Mouse (Mus musculus) liver, embryonic 12.5 days (tissue): ENCODE results near the gene Calcoco1. TPM values are rescaled to one million over a fixed set of nuclear protein-coding genes. Genes with fewer than 3 reads are reported as not detected.
"Not testable (repeated sequence)": the region's sequence is repeated elsewhere in the genome, so short reads cannot be mapped to it uniquely, and the experiment has no call there.

ENCODE experiments used
- ATAC-seq: fragments of 200-750 bp; cut with Nextera tagmentation; 2 replicates; pipeline ENCODE4 v1.8.0; 2017; ENCODE audit warnings: moderate number of reproducible peaks, mild to moderate bottlenecking, moderate library complexity
- H3K27ac ChIP-seq: fragments of 300-500 bp; sonication (generic); 2 replicates; pipeline ENCODE4 v1.5.1; 2016; ENCODE audit warnings: mild to moderate bottlenecking
- H3K27me3 ChIP-seq: fragments of 300-500 bp; sonication (generic); replicated peaks from 2 replicates; pipeline ENCODE4 v1.6.1; 2016; ENCODE audit warnings: mild to moderate bottlenecking, moderate library complexity
- H3K36me3 ChIP-seq: fragments of 300-500 bp; sonication (generic); 2 replicates; pipeline ENCODE4 v1.6.1; 2016; ENCODE audit warnings: mild to moderate bottlenecking, moderate library complexity
- H3K4me1 ChIP-seq: fragments of 300-500 bp; sonication (generic); 2 replicates; pipeline ENCODE4 v1.6.1; 2016
- H3K4me2 ChIP-seq: fragments of 300-500 bp; sonication (generic); 2 replicates; pipeline ENCODE4 v1.6.1; 2016; ENCODE audit warnings: mild to moderate bottlenecking, moderate library complexity
- H3K4me3 ChIP-seq: fragments of 300-500 bp; sonication (generic); 2 replicates; pipeline ENCODE4 v1.5.1; 2016; ENCODE audit warnings: mild to moderate bottlenecking, moderate library complexity
- H3K9ac ChIP-seq: fragments of 300-500 bp; sonication (generic); 2 replicates; pipeline ENCODE4 v1.6.1; 2016; ENCODE audit warnings: mild to moderate bottlenecking, moderate library complexity
- H3K9me3 ChIP-seq: fragments of 300-500 bp; sonication (generic); replicated peaks from 2 replicates; pipeline ENCODE4 v1.6.1; 2016; ENCODE audit warnings: mild to moderate bottlenecking, moderate library complexity
- WGBS: fragments of 180-500 bp; shearing (Covaris S2); methylation state at CpG from one replicate; pipeline ENCODE4 v1.1.7; 2016; ENCODE audit not compliant: insufficient replicate concordance; 5-methylcytosine and 5-hydroxymethylcytosine counted together
- polyA plus RNA-seq: library from polyadenylated mRNA; unstranded; fragments of >200 nt; fragmentation: Nextera tagmentation; extraction: Ambion mirVana; gene quantifications from 2 replicates; pipeline ENCODE4 v1.2.1, GENCODE M21; 2016

Gene Calcoco1
- polyA plus RNA-seq, 1 experiment from 2014 or later, result 8.7 TPM

DNA sequence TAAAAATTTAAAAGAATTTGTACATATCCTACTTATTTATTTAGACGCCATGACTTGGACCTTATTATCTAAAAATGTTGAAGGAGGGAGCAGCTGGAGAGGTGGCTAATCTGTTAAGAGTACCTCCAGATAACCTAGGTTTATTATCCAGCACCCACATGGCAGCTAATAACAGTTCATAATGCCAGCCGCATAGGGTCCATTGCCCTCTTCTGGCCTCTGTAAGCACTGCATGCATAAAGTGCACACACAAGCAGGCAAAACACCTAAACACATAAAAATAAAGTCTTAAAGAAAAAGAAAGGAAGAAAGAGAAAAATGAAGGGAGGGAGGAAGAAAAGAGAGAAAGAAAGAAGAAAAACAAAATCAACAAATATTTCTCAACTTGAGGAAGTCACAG, 45.6 kb downstream of the Calcoco1 start:
- 65% methylated on average over 2 of the region's 2 CpGs for WGBS

DNA sequence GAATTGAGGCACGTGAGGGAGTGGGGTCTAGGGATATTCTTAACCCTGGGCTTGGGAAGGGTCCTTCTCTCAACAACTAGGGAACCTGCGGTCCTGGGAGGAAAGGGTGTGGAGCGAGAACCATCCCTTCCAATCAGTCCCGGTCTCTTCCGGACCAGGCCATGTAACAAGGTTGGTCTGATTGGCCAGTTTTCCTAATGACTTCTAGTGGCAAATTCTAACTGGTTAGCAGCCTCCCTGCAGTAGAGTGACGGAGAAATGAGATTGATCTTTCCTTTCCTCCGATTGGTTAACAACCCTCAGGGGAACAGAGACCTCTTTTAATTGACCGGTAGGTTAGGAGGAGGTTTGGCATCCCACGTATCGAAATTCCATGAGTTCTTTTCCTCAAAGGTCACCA, 48.4 kb downstream of the Calcoco1 start:
- peaks cover 11% of the 10 kb centered on the region for H3K36me3 ChIP-seq
- H3K27me3 ChIP-seq, result peaks cover 37% of the 10 kb centered on the region
- H3K4me3 ChIP-seq, result no peak overlapping the region
- no peak overlapping the region for H3K27ac ChIP-seq
- peaks cover 29% of the 10 kb centered on the region for H3K4me1 ChIP-seq
- no peaks in the 10 kb centered on the region for H3K9me3 ChIP-seq
- H3K9ac ChIP-seq, result no peak overlapping the region
- WGBS, result 14% methylated on average over 10 of the region's 10 CpGs
- H3K4me2 ChIP-seq, result peak overlapping the region; percentile 72
- no peak for ATAC-seq

More for the DNA sequence above, 45.6 kb downstream of the Calcoco1 start:
- no peak for ATAC-seq
- Histone ChIP-seq H3K9me3 (no peaks in the 10 kb centered on the region), H3K36me3 (no peaks in the 10 kb centered on the region), H3K4me2 (no peak overlapping the region), H3K27me3 (peaks cover 45% of the 10 kb centered on the region), H3K27ac (no peak overlapping the region), H3K9ac (no peak overlapping the region), H3K4me1 (peaks cover 21% of the 10 kb centered on the region), H3K4me3 (no peak overlapping the region)

DNA sequence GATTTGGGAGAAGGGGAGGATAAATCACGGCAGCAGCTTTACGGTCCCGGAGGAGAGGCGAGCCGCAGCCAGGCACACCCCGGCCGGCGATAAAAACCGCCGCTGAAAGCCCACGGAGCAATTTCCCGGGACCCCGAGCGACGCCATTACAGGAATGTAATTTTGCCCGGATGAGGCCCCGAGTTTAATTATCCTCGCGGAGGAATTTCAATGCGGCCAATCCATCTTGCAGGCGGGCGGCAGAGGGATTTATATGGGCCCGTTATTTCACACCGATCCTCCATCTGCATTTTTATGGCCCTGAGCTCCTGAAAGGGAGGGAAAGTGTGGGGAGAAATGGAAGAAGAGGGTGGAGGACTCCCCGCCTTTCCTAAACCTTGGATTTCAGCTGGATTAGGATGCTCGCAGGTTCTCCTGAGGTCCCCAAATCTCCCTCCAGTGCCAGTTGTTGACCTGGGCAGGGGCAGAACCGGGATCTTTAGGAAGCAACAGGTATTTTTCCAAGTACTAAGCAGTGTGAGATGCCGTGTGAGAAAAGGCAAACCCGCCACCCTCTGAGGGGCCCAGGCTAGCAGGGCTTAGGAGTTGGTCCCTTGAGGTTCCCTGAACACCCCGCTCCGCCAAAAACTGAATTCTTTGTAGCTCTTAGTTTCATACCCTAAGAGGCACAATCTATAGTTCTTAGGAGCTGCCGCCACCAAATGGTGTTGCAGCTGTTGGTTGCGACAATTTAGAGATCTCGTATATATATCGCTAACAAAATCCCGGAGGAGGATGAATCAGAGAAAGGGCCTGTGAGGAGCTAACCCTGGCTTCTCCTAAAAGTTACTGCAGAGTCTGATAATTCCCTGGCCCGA, 49.5 kb downstream of the Calcoco1 start, which contains the start of gene Atp5g2:
Gene Atp5g2 (minus strand): TSS at position 138 of the 857 bp plus-strand sequence.
- no peak for ATAC-seq
- H3K4me2 ChIP-seq, result peak within 1 kb of the TSS; percentile 72
- peak within 1 kb of the TSS; percentile 67 for H3K9ac ChIP-seq
- H3K27me3 ChIP-seq, result peaks cover 37% of the 10 kb centered on the region
- peaks cover 35% of the 10 kb centered on the region for H3K4me1 ChIP-seq
- peak within 1 kb of the TSS; percentile 84 for H3K27ac ChIP-seq
- H3K4me3 ChIP-seq, result peak within 1 kb of the TSS; percentile 85
- H3K36me3 ChIP-seq, result peaks cover 21% of the 10 kb centered on the region
- no peaks in the 10 kb centered on the region for H3K9me3 ChIP-seq
- 12% methylated on average over 37 of the region's 37 CpGs for WGBS

DNA sequence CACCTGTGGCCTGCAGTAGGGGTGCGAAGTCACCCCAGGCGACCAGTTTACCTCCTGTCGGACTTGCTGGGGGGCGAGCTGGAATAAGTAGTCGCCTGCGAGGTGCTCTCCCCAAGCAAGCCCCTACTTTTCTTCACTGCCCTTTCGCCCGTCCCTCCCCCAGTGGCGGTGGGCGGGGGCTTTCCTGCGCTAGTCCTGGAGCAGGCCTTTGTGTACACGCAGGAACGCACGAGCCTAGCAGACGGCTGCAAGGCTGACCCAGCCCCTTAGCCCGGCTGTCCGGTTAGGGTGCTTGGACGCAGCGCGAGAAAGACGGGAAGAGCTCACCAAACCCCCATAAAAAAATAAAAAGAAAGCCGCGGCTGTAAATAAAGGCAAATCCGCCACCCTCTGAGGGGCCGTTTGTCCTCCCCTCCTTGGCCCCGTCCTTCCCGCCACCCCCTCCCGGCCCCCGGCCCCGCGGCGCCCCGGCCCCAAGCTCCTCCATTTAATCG, 50.2 kb downstream of the Calcoco1 start:
- H3K27ac ChIP-seq, result peak overlapping the region; percentile 84
- 1% methylated on average over 32 of the region's 34 CpGs for WGBS
- H3K4me1 ChIP-seq, result peaks cover 39% of the 10 kb centered on the region
- no peak for ATAC-seq
- peak overlapping the region; percentile 67 for H3K9ac ChIP-seq
- H3K9me3 ChIP-seq, result no peaks in the 10 kb centered on the region
- H3K27me3 ChIP-seq, result peaks cover 37% of the 10 kb centered on the region
- peak overlapping the region; percentile 85 for H3K4me3 ChIP-seq
- peak overlapping the region; percentile 72 for H3K4me2 ChIP-seq
- H3K36me3 ChIP-seq, result peaks cover 27% of the 10 kb centered on the region

DNA sequence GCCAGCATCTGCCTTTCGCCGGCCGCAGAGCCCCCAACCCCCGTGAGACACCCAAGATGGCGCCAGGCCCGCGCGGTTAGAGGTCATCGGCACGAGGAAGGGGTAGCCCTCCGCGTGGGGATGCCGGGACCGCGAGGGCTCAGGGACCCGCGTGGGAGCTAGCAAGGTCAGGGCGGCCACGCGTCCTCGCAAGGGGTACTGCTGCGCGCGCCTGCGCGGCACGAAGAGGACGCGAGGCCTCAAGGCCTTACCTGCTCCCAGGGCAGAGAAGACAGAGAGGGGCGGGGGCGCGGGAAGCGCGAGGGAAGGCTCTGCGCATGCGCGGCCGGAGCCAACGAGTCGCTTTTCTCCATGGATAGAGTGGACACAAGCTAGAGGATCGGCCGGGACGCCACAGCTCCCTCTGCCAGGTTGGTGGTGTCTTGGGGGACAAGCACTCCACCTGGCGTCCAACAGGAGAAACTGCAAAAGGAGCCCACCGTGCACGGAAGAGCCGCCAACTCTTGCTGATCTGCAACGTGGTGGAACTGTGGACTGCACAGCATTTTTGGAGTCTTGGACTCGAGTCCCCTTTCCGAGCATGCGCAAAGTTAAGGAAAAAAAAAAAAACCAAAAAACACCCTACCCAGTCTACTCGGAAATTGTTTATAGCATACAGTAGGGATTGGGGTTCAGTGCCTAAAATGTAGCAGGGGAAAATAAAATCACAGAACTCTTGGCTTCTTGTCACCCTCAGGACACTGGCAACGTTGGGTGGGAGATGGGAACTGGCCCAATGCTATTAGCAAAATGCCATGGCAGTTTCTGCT, 51.0 kb downstream of the Calcoco1 start:
- Histone ChIP-seq H3K4me1 (peaks cover 39% of the 10 kb centered on the region), H3K27ac (peak overlapping the region; percentile 84), H3K9me3 (no peaks in the 10 kb centered on the region), H3K4me2 (peak overlapping the region; percentile 72), H3K4me3 (peak overlapping the region; percentile 85), H3K36me3 (peaks cover 35% of the 10 kb centered on the region), H3K27me3 (peaks cover 37% of the 10 kb centered on the region), H3K9ac (peak overlapping the region; percentile 93)
- under 1% methylated on average over 53 of the region's 53 CpGs for WGBS
- peak; percentile 94 for ATAC-seq

DNA sequence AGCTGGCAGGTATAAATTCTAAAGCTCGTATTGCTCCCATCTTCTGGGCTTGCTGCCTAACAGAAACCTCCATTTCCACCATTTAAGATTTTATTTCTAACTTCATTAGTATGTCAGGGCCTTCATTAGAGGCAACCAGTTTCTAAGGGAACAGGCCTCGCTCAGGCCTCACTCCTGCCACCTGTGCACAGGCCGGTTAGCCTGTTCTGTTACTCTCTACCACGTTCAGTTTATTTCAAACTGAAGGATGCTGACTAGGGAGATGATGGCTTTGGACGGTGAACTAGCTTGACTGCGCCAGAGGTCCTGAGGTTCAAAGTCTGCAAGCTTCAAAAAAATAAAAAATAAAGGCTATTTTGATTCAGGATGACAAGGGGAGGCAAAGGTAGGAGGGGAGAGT, 51.7 kb downstream of the Calcoco1 start:
- H3K4me1 ChIP-seq, result peaks cover 39% of the 10 kb centered on the region
- 11% methylated on average over 6 of the region's 6 CpGs for WGBS
- peak overlapping the region; percentile 72 for H3K4me2 ChIP-seq
- H3K9ac ChIP-seq, result peak overlapping the region; percentile 93
- peaks cover 37% of the 10 kb centered on the region for H3K27me3 ChIP-seq
- peak overlapping the region; percentile 84 for H3K27ac ChIP-seq
- peaks cover 42% of the 10 kb centered on the region for H3K36me3 ChIP-seq
- peak overlapping the region; percentile 85 for H3K4me3 ChIP-seq
- ATAC-seq, result no peak
- no peaks in the 10 kb centered on the region for H3K9me3 ChIP-seq

DNA sequence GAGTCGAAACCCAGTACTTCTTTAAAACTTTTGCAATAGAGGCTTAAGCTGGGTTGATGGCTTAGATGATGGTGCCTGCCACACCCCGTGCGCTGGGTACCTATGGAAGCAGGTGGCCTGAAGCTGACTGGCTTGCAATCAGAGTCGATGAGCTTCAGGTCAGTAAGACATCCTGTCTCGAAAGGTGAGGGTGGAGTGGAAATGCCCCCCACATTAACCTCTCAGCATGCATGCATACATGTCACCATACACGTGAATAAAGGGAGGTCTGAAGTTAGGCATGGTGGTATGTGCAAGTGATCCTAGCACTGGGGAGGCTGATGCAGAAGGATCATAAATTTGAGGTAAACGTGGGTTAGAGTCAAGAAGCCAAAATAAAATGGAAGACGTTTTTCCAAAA, 52.4 kb downstream of the Calcoco1 start:
- Histone ChIP-seq H3K4me2 (peak overlapping the region; percentile 72), H3K9ac (peak overlapping the region; percentile 93), H3K27ac (no peak overlapping the region), H3K27me3 (peaks cover 31% of the 10 kb centered on the region), H3K36me3 (peaks cover 49% of the 10 kb centered on the region), H3K9me3 (no peaks in the 10 kb centered on the region), H3K4me1 (peaks cover 39% of the 10 kb centered on the region), H3K4me3 (peak overlapping the region; percentile 85)
- ATAC-seq, result no peak
- WGBS, result 76% methylated on average over 8 of the region's 8 CpGs

DNA sequence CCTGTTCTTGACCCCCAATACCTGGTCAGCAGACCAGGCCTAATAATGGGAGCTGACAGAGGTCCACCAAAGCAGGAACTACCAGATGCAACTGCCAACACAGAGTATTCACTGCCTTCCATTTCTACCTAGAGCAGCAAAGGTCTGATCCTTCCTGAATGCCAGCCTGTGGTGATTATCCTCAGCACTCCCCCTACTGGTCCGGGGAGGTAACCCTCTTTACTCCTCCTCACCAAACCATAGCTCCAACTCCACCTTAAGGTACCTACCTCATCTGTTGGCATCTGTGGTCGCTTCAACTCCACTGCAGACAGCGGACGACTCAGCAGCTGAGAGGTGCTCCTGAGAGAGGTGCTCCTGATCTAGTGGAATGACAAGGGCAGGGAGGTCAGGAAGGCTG, 56.5 kb downstream of the Calcoco1 start:
- Histone ChIP-seq H3K4me3 (no peak overlapping the region), H3K9me3 (no peaks in the 10 kb centered on the region), H3K27ac (no peak overlapping the region), H3K4me1 (peaks cover 16% of the 10 kb centered on the region), H3K4me2 (no peak overlapping the region), H3K27me3 (no peaks in the 10 kb centered on the region), H3K36me3 (peaks cover 90% of the 10 kb centered on the region), H3K9ac (no peak overlapping the region)
- peak; percentile 55; the same call in 1 of the 2 replicates for ATAC-seq
- WGBS, result 43% methylated on average over 4 of the region's 4 CpGs

DNA sequence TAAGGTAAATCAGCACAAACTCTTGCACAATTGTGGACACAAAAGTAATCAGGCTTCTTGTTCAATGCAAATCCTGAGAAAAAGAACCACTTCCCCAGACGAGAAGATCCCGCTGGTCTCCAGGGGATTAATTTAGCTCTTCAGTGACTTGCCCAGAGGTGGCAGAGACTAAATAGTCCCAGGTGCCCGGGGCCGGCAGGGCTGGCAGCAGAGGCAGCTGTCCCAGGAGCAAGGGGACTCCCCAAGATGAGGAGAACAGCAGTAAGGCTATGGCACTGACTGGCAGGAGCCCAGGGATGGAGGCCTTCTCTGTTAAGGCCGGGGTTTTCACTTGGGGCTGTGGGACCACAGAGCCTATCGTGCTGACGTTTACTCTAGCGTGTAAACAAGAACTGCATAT, 58.2 kb downstream of the Calcoco1 start:
- Histone ChIP-seq H3K4me2 (no peak overlapping the region), H3K4me1 (peaks cover 17% of the 10 kb centered on the region; the same call in 1 of the 2 replicates), H3K4me3 (no peak overlapping the region), H3K27me3 (no peaks in the 10 kb centered on the region), H3K36me3 (peaks cover 92% of the 10 kb centered on the region), H3K9me3 (no peaks in the 10 kb centered on the region), H3K9ac (no peak overlapping the region), H3K27ac (no peak overlapping the region)
- WGBS, result 88% methylated on average over 8 of the region's 8 CpGs
- ATAC-seq, result no peak

DNA sequence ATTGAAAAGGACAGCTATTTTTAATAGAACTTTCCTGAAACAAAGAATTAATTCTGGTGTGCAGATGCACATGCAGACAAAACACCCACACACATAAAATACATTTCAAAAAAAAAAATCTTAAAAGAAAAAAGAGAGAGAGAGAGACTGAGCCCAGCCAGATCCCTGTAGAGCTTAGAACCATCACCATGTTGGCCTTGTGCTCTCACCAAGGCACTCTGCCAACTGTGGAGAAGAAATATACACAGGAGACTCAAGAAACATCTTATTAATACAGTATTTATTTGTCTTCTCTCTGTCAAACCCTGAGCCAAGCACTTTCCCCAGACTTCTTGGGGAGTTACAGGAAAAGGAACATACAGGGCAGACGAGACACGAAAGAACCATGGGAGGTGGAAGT, 59.4 kb downstream of the Calcoco1 start:
- not testable (repeated sequence) for H3K9ac ChIP-seq, H3K9me3 ChIP-seq, H3K27ac ChIP-seq, H3K4me3 ChIP-seq, H3K27me3 ChIP-seq, H3K4me2 ChIP-seq, ATAC-seq
- Histone ChIP-seq H3K36me3 (peaks cover 81% of the 10 kb centered on the region), H3K4me1 (peaks cover 13% of the 10 kb centered on the region; the same call in 1 of the 2 replicates)
- no CpG with 5 or more reads among the region's 2 CpGs for WGBS

DNA sequence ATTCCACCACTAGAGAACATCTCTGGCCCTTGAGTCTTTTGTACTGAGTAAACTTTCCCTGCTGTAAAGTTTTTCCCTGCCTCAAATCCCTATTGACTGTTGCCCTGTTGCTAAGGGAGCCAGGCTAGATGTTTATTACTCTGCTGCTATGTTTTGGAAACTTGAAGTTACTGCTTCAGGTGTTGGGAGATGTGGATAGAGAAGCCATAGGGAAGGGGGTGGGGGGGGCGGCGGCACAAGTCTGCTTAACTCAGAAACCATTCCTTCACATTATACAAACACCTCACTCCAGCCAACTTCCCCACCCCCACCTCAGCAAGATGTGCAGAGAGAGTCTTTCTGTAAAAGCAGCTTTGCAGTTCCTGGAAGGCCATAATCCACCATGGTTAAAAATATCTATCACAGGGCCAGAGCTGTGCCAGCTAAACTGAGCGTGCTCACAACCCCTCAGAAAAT, 64.0 kb downstream of the Calcoco1 start:
- peaks cover 8% of the 10 kb centered on the region; the same call in 1 of the 2 replicates for H3K4me1 ChIP-seq
- no peaks in the 10 kb centered on the region for H3K27me3 ChIP-seq
- no peaks in the 10 kb centered on the region for H3K9me3 ChIP-seq
- WGBS, result 65% methylated on average over 3 of the region's 3 CpGs
- H3K27ac ChIP-seq, result no peak overlapping the region
- no peak overlapping the region for H3K4me3 ChIP-seq
- H3K36me3 ChIP-seq, result peaks cover 35% of the 10 kb centered on the region
- H3K9ac ChIP-seq, result no peak overlapping the region
- H3K4me2 ChIP-seq, result no peak overlapping the region
- ATAC-seq, result no peak
